Mouse (Mus musculus) heart, embryonic 16.5 days (tissue): Measurements from ENCODE around the gene Slc35f2. TPM values are rescaled to one million over a fixed set of nuclear protein-coding genes. Genes with fewer than 3 reads are reported as not detected.

Source experiments
- ATAC-seq: fragments of 200-750 bp; cut with Nextera tagmentation; replicated peaks from 2 replicates; pipeline ENCODE4 v1.8.0; 2017; ENCODE audit warnings: moderate number of reproducible peaks; ENCODE audit not compliant: insufficient read depth, low FRiP score; ENCODE audit errors: extremely low read depth
- H3K27ac ChIP-seq: fragments of 300-500 bp; sonication (generic); 2 replicates; pipeline ENCODE4 v1.5.1; 2014; ENCODE audit warnings: mild to moderate bottlenecking, low read length, control low read depth, moderate library complexity
- H3K27me3 ChIP-seq: fragments of 300-500 bp; sonication (generic); 2 replicates; pipeline ENCODE4 v1.6.1; 2014; ENCODE audit warnings: low read length, mixed read lengths; ENCODE audit not compliant: control insufficient read depth, insufficient read depth
- H3K36me3 ChIP-seq: fragments of 300-500 bp; sonication (generic); 2 replicates; pipeline ENCODE4 v1.6.1; 2014; ENCODE audit not compliant: control insufficient read depth, insufficient read depth
- H3K4me1 ChIP-seq: fragments of 300-500 bp; sonication (generic); 2 replicates; pipeline ENCODE4 v1.6.1; 2014; ENCODE audit warnings: low read length, mixed read lengths; ENCODE audit not compliant: control insufficient read depth, insufficient read depth
- H3K4me2 ChIP-seq: fragments of 300-500 bp; sonication (generic); 2 replicates; pipeline ENCODE4 v1.6.1; 2014; ENCODE audit warnings: low read depth, mild to moderate bottlenecking, control low read depth, low read length
- H3K4me3 ChIP-seq: fragments of 300-500 bp; sonication (generic); 2 replicates; pipeline ENCODE4 v1.5.1; 2014; ENCODE audit warnings: mild to moderate bottlenecking, control low read depth, low read length
- H3K9ac ChIP-seq: fragments of 300-500 bp; sonication (generic); 2 replicates; pipeline ENCODE4 v1.6.1; 2014; ENCODE audit warnings: low read length, control low read depth
- H3K9me3 ChIP-seq: fragments of 300-500 bp; sonication (generic); replicated peaks from 2 replicates; pipeline ENCODE4 v1.6.1; 2016; ENCODE audit warnings: low read length; ENCODE audit not compliant: control insufficient read depth
- WGBS: fragments of 180-500 bp; shearing (Covaris S2); extraction: QIAGEN DNeasy Blood & Tissue Kit; methylation state at CpG from one replicate; pipeline ENCODE4 v1.1.7; 2014; 5-methylcytosine and 5-hydroxymethylcytosine counted together
- polyA plus RNA-seq: library from polyadenylated mRNA; unstranded; fragments of >200 nt; fragmentation: Nextera tagmentation; extraction: Ambion mirVana; gene quantifications from 2 replicates; pipeline ENCODE4 v1.2.1, GENCODE M21; 2015

Gene Slc35f2
- polyA plus RNA-seq, 1 experiment from 2014 or later, result 1.6 TPM

- H3K4me2 ChIP-seq, result peak overlapping the region; percentile 98
- H3K36me3 ChIP-seq, result no peaks in the 10 kb centered on the region
- ATAC-seq, result no peak
- H3K9me3 ChIP-seq, result peaks cover 7% of the 10 kb centered on the region; the same call in 1 of the 2 replicates
- H3K4me3 ChIP-seq, result peak overlapping the region; percentile 67
- no peak overlapping the region for H3K27ac ChIP-seq
- H3K9ac ChIP-seq, result peak overlapping the region; percentile 63
- H3K4me1 ChIP-seq, result peaks cover 6% of the 10 kb centered on the region; the same call in 1 of the 2 replicates
- 4% methylated on average over 17 of the region's 17 CpGs for WGBS
- peaks cover 23% of the 10 kb centered on the region for H3K27me3 ChIP-seq
Measured at GRCm38 (mm10) chr9:53772121-53772561, 803 bp downstream of the Slc35f2 start.

DNA sequence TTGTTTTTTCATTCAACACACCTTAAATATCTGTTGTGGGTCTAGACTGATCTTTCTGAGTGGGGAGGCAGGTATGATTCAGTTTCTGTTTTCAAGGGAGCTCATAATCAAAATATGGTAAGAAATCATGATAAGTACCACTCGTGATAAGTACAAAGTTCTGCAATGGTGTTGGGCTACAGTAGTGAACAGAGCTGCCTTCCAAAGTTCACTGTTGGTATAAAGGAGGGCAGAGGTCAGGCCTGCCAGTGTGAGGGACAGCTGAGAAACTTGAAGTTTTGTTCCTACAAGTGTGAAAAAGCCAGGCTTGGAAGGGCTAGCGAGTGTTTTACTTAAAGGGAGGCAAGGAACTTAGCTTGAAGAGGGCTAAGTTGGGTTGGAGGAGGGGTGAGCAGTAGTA is 4.2 kb downstream of the Slc35f2 start:
- peaks cover 21% of the 10 kb centered on the region for H3K27me3 ChIP-seq
- no peak overlapping the region for H3K4me2 ChIP-seq
- 78% methylated on average over 2 of the region's 2 CpGs for WGBS
- no peaks in the 10 kb centered on the region for H3K36me3 ChIP-seq
- ATAC-seq, result no peak
- H3K9me3 ChIP-seq, result no peaks in the 10 kb centered on the region
- H3K27ac ChIP-seq, result no peak overlapping the region
- peaks cover 6% of the 10 kb centered on the region; the same call in 1 of the 2 replicates for H3K4me1 ChIP-seq
- H3K9ac ChIP-seq, result no peak overlapping the region
- H3K4me3 ChIP-seq, result no peak overlapping the region

DNA sequence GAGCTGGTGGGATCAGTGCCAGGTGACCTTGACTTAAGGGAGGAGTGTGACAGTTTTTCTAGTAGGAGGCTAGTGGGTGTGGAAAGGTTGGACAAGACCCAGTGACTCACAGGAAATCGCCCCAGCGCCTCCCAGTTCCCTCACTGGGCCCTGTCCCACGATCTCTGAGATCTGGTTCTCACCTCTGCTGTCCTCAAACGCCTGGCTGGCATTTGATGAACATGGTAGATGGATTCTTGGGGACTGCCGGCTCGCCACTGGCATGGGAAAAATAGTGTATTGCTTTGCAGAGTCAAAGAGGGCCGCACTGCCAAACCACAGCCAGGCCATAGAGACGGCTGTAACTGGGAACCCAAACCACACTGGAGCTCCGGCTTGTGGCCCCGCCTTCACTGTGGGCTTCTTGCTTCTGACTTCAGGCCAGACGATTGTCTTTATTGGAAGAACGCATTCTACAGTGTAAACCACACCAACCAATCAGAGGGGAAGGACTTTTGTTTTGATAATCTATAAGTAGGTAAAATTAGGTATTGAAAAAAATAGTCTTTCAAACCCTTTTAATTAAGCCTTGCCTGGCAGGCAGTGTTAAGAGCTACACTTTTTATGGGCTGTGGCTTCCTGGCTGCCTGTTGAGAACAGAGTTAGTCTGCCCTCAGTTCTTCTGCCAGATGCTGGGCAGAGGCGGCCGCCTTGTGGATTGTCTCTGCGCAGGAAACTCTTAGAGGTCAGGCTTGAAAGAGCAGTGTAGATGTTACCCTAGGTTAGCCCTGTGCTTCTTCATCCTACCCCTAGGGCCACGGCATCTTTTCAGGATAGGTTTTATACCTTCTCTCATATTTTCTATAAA is 15.4 kb downstream of the Slc35f2 start:
- Histone ChIP-seq H3K27me3 (no peaks in the 10 kb centered on the region), H3K9me3 (no peaks in the 10 kb centered on the region), H3K4me1 (peaks cover 4% of the 10 kb centered on the region), H3K4me2 (no peak overlapping the region), H3K36me3 (no peaks in the 10 kb centered on the region), H3K27ac (no peak overlapping the region), H3K9ac (no peak overlapping the region), H3K4me3 (no peak overlapping the region)
- 57% methylated on average over 16 of the region's 16 CpGs for WGBS
- ATAC-seq, result no peak

GRCm38 (mm10) chr9:53793830-53794330 is 22.5 kb downstream of the Slc35f2 start:
- Histone ChIP-seq H3K9ac (no peak overlapping the region), H3K4me3 (no peak overlapping the region), H3K4me1 (no peaks in the 10 kb centered on the region), H3K36me3 (no peaks in the 10 kb centered on the region), H3K27me3 (no peaks in the 10 kb centered on the region), H3K9me3 (no peaks in the 10 kb centered on the region), H3K4me2 (no peak overlapping the region), H3K27ac (no peak overlapping the region)
- ATAC-seq, result no peak
- WGBS, result 81% methylated on average over 1 of the region's 1 CpGs

- no peak overlapping the region for H3K4me2 ChIP-seq
- H3K27me3 ChIP-seq, result no peaks in the 10 kb centered on the region
- H3K36me3 ChIP-seq, result no peaks in the 10 kb centered on the region
- 36% methylated on average over 9 of the region's 9 CpGs for WGBS
- H3K27ac ChIP-seq, result no peak overlapping the region
- no peak overlapping the region for H3K9ac ChIP-seq
- H3K4me1 ChIP-seq, result no peaks in the 10 kb centered on the region
- no peak for ATAC-seq
- H3K4me3 ChIP-seq, result no peak overlapping the region
- no peaks in the 10 kb centered on the region for H3K9me3 ChIP-seq
Measured at GRCm38 (mm10) chr9:53794490-53794889, 23.2 kb downstream of the Slc35f2 start.

DNA sequence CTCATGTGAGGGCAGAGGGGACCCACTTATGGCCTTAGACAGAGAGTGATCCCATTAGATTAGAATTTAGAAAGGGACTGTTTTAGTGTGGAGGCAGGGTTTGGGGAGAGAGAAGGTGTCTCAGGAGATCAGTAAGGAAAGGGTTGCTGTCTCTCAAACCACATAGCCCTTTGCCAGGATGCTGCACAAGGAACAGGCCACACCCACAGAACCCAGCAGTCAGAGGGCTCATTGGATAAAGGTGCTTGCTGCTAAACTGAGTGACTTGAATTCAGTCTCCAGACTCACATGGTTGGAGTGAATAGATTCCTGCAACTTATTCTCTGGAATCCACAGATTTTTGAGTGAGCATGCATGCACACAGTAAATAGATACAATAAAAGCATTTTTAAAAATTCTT is 24.0 kb downstream of the Slc35f2 start:
- H3K9me3 ChIP-seq, result no peaks in the 10 kb centered on the region
- H3K9ac ChIP-seq, result no peak overlapping the region
- no peak overlapping the region for H3K4me3 ChIP-seq
- no peak overlapping the region for H3K27ac ChIP-seq
- no peaks in the 10 kb centered on the region for H3K27me3 ChIP-seq
- H3K4me1 ChIP-seq, result no peaks in the 10 kb centered on the region
- no peaks in the 10 kb centered on the region for H3K36me3 ChIP-seq
- no peak for ATAC-seq
- H3K4me2 ChIP-seq, result no peak overlapping the region

DNA sequence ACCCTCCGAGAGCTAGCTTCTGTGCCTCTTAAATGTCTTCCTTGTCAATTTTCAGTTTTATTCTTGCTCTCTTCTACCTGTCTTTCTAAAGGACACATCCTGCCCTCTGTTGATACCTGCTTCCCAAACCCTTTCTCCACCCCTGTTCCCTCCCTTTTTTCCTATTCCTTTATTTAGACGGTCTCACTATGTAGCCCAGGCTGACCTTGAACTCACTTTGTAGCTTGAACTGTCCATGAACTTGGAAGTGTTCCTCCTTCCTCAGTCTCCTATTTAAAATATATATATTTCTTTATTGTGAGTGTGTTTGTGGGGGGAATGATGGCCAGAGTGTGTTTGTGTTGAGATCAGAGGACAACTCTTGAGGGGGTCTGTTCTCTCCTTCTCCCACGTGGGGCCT is 25.0 kb downstream of the Slc35f2 start:
- H3K4me2 ChIP-seq, result no peak overlapping the region
- no peak for ATAC-seq
- no peak overlapping the region for H3K9ac ChIP-seq
- H3K36me3 ChIP-seq, result no peaks in the 10 kb centered on the region
- no peaks in the 10 kb centered on the region for H3K9me3 ChIP-seq
- 71% methylated on average over 3 of the region's 3 CpGs for WGBS
- H3K4me1 ChIP-seq, result no peaks in the 10 kb centered on the region
- H3K4me3 ChIP-seq, result no peak overlapping the region
- no peaks in the 10 kb centered on the region for H3K27me3 ChIP-seq
- H3K27ac ChIP-seq, result no peak overlapping the region

GRCm38 (mm10) chr9:53797141-53797540 is 25.8 kb downstream of the Slc35f2 start:
- Histone ChIP-seq H3K36me3 (no peaks in the 10 kb centered on the region), H3K27me3 (no peaks in the 10 kb centered on the region), H3K4me3 (no peak overlapping the region), H3K4me2 (no peak overlapping the region), H3K4me1 (no peaks in the 10 kb centered on the region), H3K27ac (no peak overlapping the region), H3K9ac (no peak overlapping the region), H3K9me3 (no peaks in the 10 kb centered on the region)
- 71% methylated on average over 2 of the region's 2 CpGs for WGBS
- ATAC-seq, result no peak

DNA sequence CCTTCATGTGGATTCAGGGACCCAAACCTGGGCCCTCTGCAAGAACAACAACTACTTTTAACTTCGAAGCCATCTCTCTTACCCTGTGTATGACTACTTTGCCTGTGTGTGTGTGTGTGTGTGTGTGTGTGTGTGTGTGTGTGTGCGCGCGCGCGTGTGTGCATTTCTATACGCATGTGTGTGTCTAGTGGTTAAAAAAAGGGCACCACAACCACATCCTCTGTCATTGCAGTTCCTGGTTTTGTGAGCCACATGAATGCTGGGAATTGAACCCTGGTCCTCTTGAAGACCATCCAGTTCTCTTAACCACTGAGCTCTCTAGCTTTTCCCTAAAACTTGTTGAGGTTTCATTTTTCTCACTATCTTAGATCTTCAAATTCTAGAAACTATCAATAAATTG is 31.6 kb downstream of the Slc35f2 start:
- 91% methylated on average over 7 of the region's 7 CpGs for WGBS
- no peaks in the 10 kb centered on the region for H3K27me3 ChIP-seq
- H3K4me1 ChIP-seq, result no peaks in the 10 kb centered on the region
- ATAC-seq, result no peak
- no peak overlapping the region for H3K4me2 ChIP-seq
- no peak overlapping the region for H3K27ac ChIP-seq
- no peak overlapping the region for H3K9ac ChIP-seq
- H3K4me3 ChIP-seq, result no peak overlapping the region
- no peaks in the 10 kb centered on the region for H3K36me3 ChIP-seq
- no peaks in the 10 kb centered on the region for H3K9me3 ChIP-seq
